Mouse (Mus musculus): ENCODE measurements at regions not wholly inside any gene's neighbourhood (a gene's known extent, or its start where the extent isn't known, plus 50 kb on each side); places are given as distances from the start of the nearest gene placed in this dataset.

- no peak for DNase-seq (ENCODE audit: low read depth, low spot score)
- TF ChIP-seq CHD1 (IDR thresholded peaks at IDR 0.05; ENCODE audit: low read depth, low read length) (no peak), SMC3 (IDR thresholded peaks at IDR 0.05; ENCODE audit: low read depth, low read length) (no peak), ZC3H11A (IDR thresholded peaks at IDR 0.05; ENCODE audit: low read depth, low read length) (no peak), ELF1 (IDR thresholded peaks at IDR 0.05; ENCODE audit: low read depth, low read length) (no peak), USF2 (IDR thresholded peaks at IDR 0.05; ENCODE audit: borderline replicate concordance in 1 of 2, insufficient read depth in 1 of 2, low read depth in 1 of 2, low read length in 2 of 2) (no peak), SIN3A (IDR thresholded peaks at IDR 0.05; ENCODE audit: low read length) (no peak), ZNF384 (IDR thresholded peaks at IDR 0.05; ENCODE audit: low read depth, low read length) (no peak), E2F4 (IDR thresholded peaks at IDR 0.05; ENCODE audit: borderline replicate concordance, low read depth, low read length) (no peak), MYC (IDR thresholded peaks at IDR 0.05; ENCODE audit: low read depth, low read length) (no peak), TBP (IDR thresholded peaks at IDR 0.05; ENCODE audit: low read depth, low read length) (no peak)
- Histone ChIP-seq H3K36me3 (ENCODE audit: control insufficient read depth in 1 of 2, insufficient read depth in 2 of 2, low read length in 2 of 2) (no peaks in the 10 kb centered on the region), H3K79me2 (ENCODE audit: control insufficient read depth, insufficient read depth, low read length, poor library complexity) (no peaks in the 10 kb centered on the region), H3K9me3 (replicated peaks; ENCODE audit: insufficient read depth, low read length) (no peaks in the 10 kb centered on the region), H3K27me3 (ENCODE audit: control insufficient read depth in 1 of 2, insufficient read depth in 2 of 2, low read length in 2 of 2) (no peaks in the 10 kb centered on the region), H3K27ac (ENCODE audit: control insufficient read depth, low read depth, low read length) (no peak overlapping the region), H3K4me3 (ENCODE audit: control insufficient read depth in 1 of 2, insufficient read depth in 1 of 2, low read depth in 2 of 2, low read length in 2 of 2) (no peak overlapping the region), H3K4me1 (ENCODE audit: control insufficient read depth in 1 of 2, insufficient read depth in 2 of 2, low read length in 2 of 2) (no peaks in the 10 kb centered on the region), H3K9ac (ENCODE audit: control insufficient read depth, low read depth, low read length, poor library complexity, severe bottlenecking) (no peak overlapping the region)
Measured at GRCm38 (mm10) chr12:79878766-79879092, 234.1 kb downstream of the Zfp36l1 start.

DNA sequence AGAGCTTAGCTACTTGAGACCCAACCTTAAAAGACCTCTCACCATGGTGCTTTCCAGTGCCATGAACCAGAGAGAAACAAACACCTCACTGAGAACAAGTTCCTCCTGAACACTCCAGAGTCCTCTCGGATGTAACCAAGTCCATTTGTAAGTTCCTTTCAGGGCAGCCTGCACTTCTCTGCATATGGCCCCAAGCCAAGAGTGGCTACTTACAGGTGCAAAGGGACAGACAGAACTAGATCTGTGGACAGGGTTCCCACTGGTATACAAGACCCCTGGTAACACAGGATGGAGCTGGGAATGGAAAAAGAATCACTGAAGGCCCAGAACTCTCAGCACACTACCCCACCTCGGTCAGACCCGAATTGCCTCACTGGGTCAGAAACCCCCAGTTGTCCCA, 234.7 kb downstream of the Zfp36l1 start:
- DNase-seq (ENCODE audit: low read depth, low spot score): no peak
- Histone ChIP-seq H3K9ac (ENCODE audit: control insufficient read depth, low read depth, low read length, poor library complexity, severe bottlenecking) (no peak overlapping the region), H3K79me2 (ENCODE audit: control insufficient read depth, insufficient read depth, low read length, poor library complexity) (no peaks in the 10 kb centered on the region), H3K4me1 (ENCODE audit: control insufficient read depth in 1 of 2, insufficient read depth in 2 of 2, low read length in 2 of 2) (no peaks in the 10 kb centered on the region), H3K27ac (ENCODE audit: control insufficient read depth, low read depth, low read length) (no peak overlapping the region), H3K9me3 (replicated peaks; ENCODE audit: insufficient read depth, low read length) (no peaks in the 10 kb centered on the region), H3K36me3 (ENCODE audit: control insufficient read depth in 1 of 2, insufficient read depth in 2 of 2, low read length in 2 of 2) (no peaks in the 10 kb centered on the region), H3K27me3 (ENCODE audit: control insufficient read depth in 1 of 2, insufficient read depth in 2 of 2, low read length in 2 of 2) (no peaks in the 10 kb centered on the region), H3K4me3 (ENCODE audit: control insufficient read depth in 1 of 2, insufficient read depth in 1 of 2, low read depth in 2 of 2, low read length in 2 of 2) (no peak overlapping the region)
- TF ChIP-seq KAT2A (conservative IDR thresholded peaks at IDR 0.05; ENCODE audit: low read depth, low read length): no peak
- TF ChIP-seq POLR2AphosphoS5 (IDR thresholded peaks at IDR 0.05; ENCODE audit: borderline replicate concordance, low read depth, low read length): no peak
- TF ChIP-seq CTCF (IDR thresholded peaks at IDR 0.05 in 2 of 3, conservative IDR thresholded peaks at IDR 0.05 in 1 of 3; ENCODE audit: control insufficient read depth in 1 of 3, insufficient read depth in 1 of 3, low read depth in 2 of 3, low read length in 3 of 3, poor library complexity in 1 of 3, severe bottlenecking in 1 of 3): no peak
- TF ChIP-seq GABPA (IDR thresholded peaks at IDR 0.05; ENCODE audit: low read depth, low read length): no peak
- no peak for TF ChIP-seq ZC3H11A (IDR thresholded peaks at IDR 0.05; ENCODE audit: low read depth, low read length)
- TF ChIP-seq MAX (IDR thresholded peaks at IDR 0.05; ENCODE audit: low read length): no peak
- TF ChIP-seq NRF1 (IDR thresholded peaks at IDR 0.05; ENCODE audit: insufficient read depth, low read depth, low read length, poor library complexity, severe bottlenecking): no peak

GRCm38 (mm10) chr12:79874333-79874732, 238.5 kb downstream of the Zfp36l1 start:
- Histone ChIP-seq H3K79me2 (ENCODE audit: control insufficient read depth, insufficient read depth, low read length, poor library complexity) (no peaks in the 10 kb centered on the region), H3K9ac (ENCODE audit: control insufficient read depth, low read depth, low read length, poor library complexity, severe bottlenecking) (no peak overlapping the region), H3K4me1 (ENCODE audit: control insufficient read depth in 1 of 2, insufficient read depth in 2 of 2, low read length in 2 of 2) (no peaks in the 10 kb centered on the region), H3K9me3 (replicated peaks; ENCODE audit: insufficient read depth, low read length) (no peaks in the 10 kb centered on the region), H3K36me3 (ENCODE audit: control insufficient read depth in 1 of 2, insufficient read depth in 2 of 2, low read length in 2 of 2) (no peaks in the 10 kb centered on the region), H3K27ac (ENCODE audit: control insufficient read depth, low read depth, low read length) (no peak overlapping the region), H3K4me3 (ENCODE audit: control insufficient read depth in 1 of 2, insufficient read depth in 1 of 2, low read depth in 2 of 2, low read length in 2 of 2) (no peak overlapping the region), H3K27me3 (ENCODE audit: control insufficient read depth in 1 of 2, insufficient read depth in 2 of 2, low read length in 2 of 2) (no peaks in the 10 kb centered on the region)
- no peak for TF ChIP-seq MAZ (IDR thresholded peaks at IDR 0.05; ENCODE audit: low read depth, low read length)
- TF ChIP-seq GATA1 (IDR thresholded peaks at IDR 0.05; ENCODE audit: low read depth, low read length): no peak
- no peak for TF ChIP-seq POLR2AphosphoS5 (IDR thresholded peaks at IDR 0.05; ENCODE audit: borderline replicate concordance, low read depth, low read length)
- TF ChIP-seq CHD2 (IDR thresholded peaks at IDR 0.05; ENCODE audit: low read length): no peak
- TF ChIP-seq CHD1 (IDR thresholded peaks at IDR 0.05; ENCODE audit: low read depth, low read length): no peak
- no peak for TF ChIP-seq E2F4 (IDR thresholded peaks at IDR 0.05; ENCODE audit: borderline replicate concordance, low read depth, low read length)
- no peak for TF ChIP-seq TAL1 (IDR thresholded peaks at IDR 0.05; ENCODE audit: low read length)
- no peak for TF ChIP-seq NELFE (IDR thresholded peaks at IDR 0.05; ENCODE audit: low read depth, low read length)
- no peak for TF ChIP-seq BHLHE40 (IDR thresholded peaks at IDR 0.05; ENCODE audit: borderline replicate concordance, low read depth, low read length)
- TF ChIP-seq HCFC1 (IDR thresholded peaks at IDR 0.05; ENCODE audit: low read depth, low read length): no peak
- TF ChIP-seq POLR2AphosphoS2 (IDR thresholded peaks at IDR 0.05; ENCODE audit: low read length): no peak
- no peak for TF ChIP-seq ETS1 (IDR thresholded peaks at IDR 0.05; ENCODE audit: low read depth, low read length)
- TF ChIP-seq RAD21 (IDR thresholded peaks at IDR 0.05; ENCODE audit: low read depth, low read length): no peak
- TF ChIP-seq ZC3H11A (IDR thresholded peaks at IDR 0.05; ENCODE audit: low read depth, low read length): no peak
- DNase-seq (ENCODE audit: low read depth, low spot score): no peak
